ENCODE assay signal across 8 mouse cellular contexts in genomic region chr3:131552349-131553254, GRCm38 (mm10). TPM values are rescaled to one million over a fixed set of nuclear protein-coding genes. Genes with fewer than 3 reads are reported as not detected.
DNase-seq lines count a peak whose midpoint lies in the region.

No protein-coding gene starts in this region.

- peak; percentile 47 for DNase-seq in adrenal gland, postnatal 14 days
- DNase-seq in adrenal gland, adult 8-10 months, result no peak
- DNase-seq in right cerebral cortex, adult 2 months (ENCODE audit: low spot score in 2 of 2), result peak; percentile 37 to 57
- no peak for DNase-seq in right cerebral cortex, postnatal 4 days
- peak; percentile 77 for DNase-seq in embryo, embryonic 10 days (ENCODE audit: low spot score)
- peak; percentile 64 for DNase-seq in hindlimb bud, embryonic 11.5 days (ENCODE audit: extremely low spot score, low read depth, low spot score)
- DNase-seq in lung, postnatal 25 days (ENCODE audit: low spot score), result peak; percentile 61
- peak; percentile 26 for DNase-seq in thymus, postnatal 14 days

RNA-seq across cellular contexts. Expression of gene Papss1, which starts 12.0 kb away (rescaled TPM):
- 43.6 and 45.1 TPM in 2 replicates for total RNA-seq in adrenal gland, postnatal 14 days (2021)
- 10 to 100 TPM; 62.3 to 70.9 (median 65.6) TPM for total RNA-seq in adrenal gland, adult 8-10 months (2022)

Comparison
In these comparisons a context has a peak if more than half of its experiments do, and no peak if none do; other contexts are left out.
1. DNase-seq: peak in adrenal gland, postnatal 14 days (single experiment), right cerebral cortex, adult 2 months (2 of 2), embryo, embryonic 10 days (single experiment), hindlimb bud, embryonic 11.5 days (single experiment), lung, postnatal 25 days (single experiment) and thymus, postnatal 14 days (single experiment); none in adrenal gland, adult 8-10 months (single experiment) and right cerebral cortex, postnatal 4 days (single experiment).